Mouse (Mus musculus) limb, embryonic 13.5 days (tissue): ENCODE results near the gene Atxn7. TPM values are rescaled to one million over a fixed set of nuclear protein-coding genes. Genes with fewer than 3 reads are reported as not detected.

Experiments
- ATAC-seq: fragments of 200-750 bp; cut with Nextera tagmentation; 2 replicates; pipeline ENCODE4 v1.8.0; 2017; ENCODE audit warnings: low read depth, moderate number of reproducible peaks, moderate TSS enrichment; ENCODE audit not compliant: low FRiP score
- H3K27ac ChIP-seq: fragments of 300-500 bp; sonication (generic); 2 replicates; pipeline ENCODE4 v1.5.1; 2015; ENCODE audit warnings: inconsistent platforms, mild to moderate bottlenecking, moderate library complexity
- H3K27me3 ChIP-seq: fragments of 300-500 bp; sonication (generic); 2 replicates; pipeline ENCODE4 v1.6.1; 2015; ENCODE audit warnings: mild to moderate bottlenecking, inconsistent platforms
- H3K36me3 ChIP-seq: fragments of 300-500 bp; sonication (generic); 2 replicates; pipeline ENCODE4 v1.6.1; 2015; ENCODE audit warnings: inconsistent platforms, mild to moderate bottlenecking, moderate library complexity
- H3K4me1 ChIP-seq: fragments of 300-500 bp; sonication (generic); 2 replicates; pipeline ENCODE4 v1.6.1; 2015; ENCODE audit warnings: inconsistent platforms
- H3K4me2 ChIP-seq: fragments of 300-500 bp; sonication (generic); replicated peaks from 2 replicates; pipeline ENCODE4 v1.6.1; 2015; ENCODE audit warnings: inconsistent platforms, mild to moderate bottlenecking, moderate library complexity
- H3K4me3 ChIP-seq: fragments of 300-500 bp; sonication (generic); 2 replicates; pipeline ENCODE4 v1.5.1; 2015; ENCODE audit warnings: moderate library complexity, mild to moderate bottlenecking, inconsistent platforms
- H3K9ac ChIP-seq: fragments of 300-500 bp; sonication (generic); 2 replicates; pipeline ENCODE4 v1.6.1; 2015; ENCODE audit warnings: mild to moderate bottlenecking, inconsistent platforms
- H3K9me3 ChIP-seq: fragments of 300-500 bp; sonication (generic); 2 replicates; pipeline ENCODE4 v1.6.1; 2016; ENCODE audit warnings: inconsistent platforms
- WGBS: fragments of 180-500 bp; shearing (Covaris S2); methylation state at CpG from one replicate; pipeline ENCODE4 v1.1.7; 2015; 5-methylcytosine and 5-hydroxymethylcytosine counted together
- polyA plus RNA-seq: library from polyadenylated mRNA; unstranded; fragments of >200 nt; fragmentation: Nextera tagmentation; extraction: Ambion mirVana; gene quantifications from 2 replicates; pipeline ENCODE4 v1.2.1, GENCODE M21; 2015

Atxn7 gene
- polyA plus RNA-seq, 1 experiment from 2014 or later = 4.4 TPM

GRCm38 (mm10) chr14:14070541-14071315, 109.5 kb downstream of the Atxn7 start:
- no peak overlapping the region for H3K4me3 ChIP-seq
- 44% methylated on average over 6 of the region's 6 CpGs for WGBS
- H3K27ac ChIP-seq = no peak overlapping the region
- H3K36me3 ChIP-seq = no peaks in the 10 kb centered on the region
- no peak overlapping the region for H3K9ac ChIP-seq
- no peak for ATAC-seq
- no peak overlapping the region for H3K4me2 ChIP-seq
- H3K4me1 ChIP-seq = peaks cover 17% of the 10 kb centered on the region
- H3K27me3 ChIP-seq = no peaks in the 10 kb centered on the region
- H3K9me3 ChIP-seq = no peaks in the 10 kb centered on the region

GRCm38 (mm10) chr14:14071456-14071855, 110.2 kb downstream of the Atxn7 start:
- H3K27ac ChIP-seq = no peak overlapping the region
- H3K4me3 ChIP-seq = no peak overlapping the region
- H3K36me3 ChIP-seq = 0 out of 2 replicates have a peak, but pooled peaks cover under 1% of the 10 kb centered on the region
- no peaks in the 10 kb centered on the region for H3K9me3 ChIP-seq
- WGBS = 62% methylated on average over 4 of the region's 4 CpGs
- no peak overlapping the region for H3K4me2 ChIP-seq
- H3K9ac ChIP-seq = no peak overlapping the region
- peaks cover 16% of the 10 kb centered on the region for H3K4me1 ChIP-seq
- H3K27me3 ChIP-seq = no peaks in the 10 kb centered on the region
- no peak for ATAC-seq

- H3K27ac ChIP-seq = no peak overlapping the region
These were observed 119.5 kb downstream of the Atxn7 start for GRCm38 (mm10) chr14:14080604-14081194.

GRCm38 (mm10) chr14:14083811-14084210, 122.6 kb downstream of the Atxn7 start:
- peaks cover 15% of the 10 kb centered on the region for H3K36me3 ChIP-seq
- H3K4me3 ChIP-seq = no peak overlapping the region
- no peaks in the 10 kb centered on the region for H3K4me1 ChIP-seq
- H3K4me2 ChIP-seq = no peak overlapping the region
- H3K9ac ChIP-seq = no peak overlapping the region
- WGBS = 86% methylated on average over 8 of the region's 8 CpGs
- H3K27ac ChIP-seq = no peak overlapping the region
- H3K27me3 ChIP-seq = no peaks in the 10 kb centered on the region
- ATAC-seq = no peak
- no peaks in the 10 kb centered on the region for H3K9me3 ChIP-seq

More at GRCm38 (mm10) chr14:14080604-14081194, 119.5 kb downstream of the Atxn7 start:
- H3K27me3 ChIP-seq = no peaks in the 10 kb centered on the region
- no peak overlapping the region for H3K9ac ChIP-seq
- ATAC-seq = no peak
- H3K9me3 ChIP-seq = no peaks in the 10 kb centered on the region
- WGBS = 95% methylated on average over 6 of the region's 6 CpGs
- H3K4me3 ChIP-seq = no peak overlapping the region
- no peak overlapping the region for H3K4me2 ChIP-seq
- no peaks in the 10 kb centered on the region for H3K4me1 ChIP-seq
- peaks cover 15% of the 10 kb centered on the region; the same call in 1 of the 2 replicates for H3K36me3 ChIP-seq

GRCm38 (mm10) chr14:14086711-14087263, 125.5 kb downstream of the Atxn7 start:
- H3K4me3 ChIP-seq = no peak overlapping the region
- H3K27ac ChIP-seq = no peak overlapping the region
- no peaks in the 10 kb centered on the region for H3K27me3 ChIP-seq
- no peaks in the 10 kb centered on the region for H3K4me1 ChIP-seq
- H3K9ac ChIP-seq = no peak overlapping the region
- no peak overlapping the region for H3K4me2 ChIP-seq
- H3K9me3 ChIP-seq = no peaks in the 10 kb centered on the region
- H3K36me3 ChIP-seq = peaks cover 42% of the 10 kb centered on the region
- WGBS = 87% methylated on average over 4 of the region's 4 CpGs
- ATAC-seq = no peak

- WGBS = 80% methylated on average over 6 of the region's 6 CpGs
- no peak overlapping the region for H3K9ac ChIP-seq
- H3K4me3 ChIP-seq = no peak overlapping the region
- H3K4me1 ChIP-seq = no peaks in the 10 kb centered on the region
- H3K4me2 ChIP-seq = no peak overlapping the region
- peaks cover 47% of the 10 kb centered on the region for H3K36me3 ChIP-seq
- H3K27me3 ChIP-seq = no peaks in the 10 kb centered on the region
- H3K27ac ChIP-seq = no peak overlapping the region
- no peak for ATAC-seq
- no peaks in the 10 kb centered on the region for H3K9me3 ChIP-seq
These were observed 126.1 kb downstream of the Atxn7 start for GRCm38 (mm10) chr14:14087348-14087747.

- peaks cover 56% of the 10 kb centered on the region for H3K36me3 ChIP-seq
- H3K4me1 ChIP-seq = no peaks in the 10 kb centered on the region
- H3K27ac ChIP-seq = no peak overlapping the region
- H3K9ac ChIP-seq = no peak overlapping the region
- H3K9me3 ChIP-seq = no peaks in the 10 kb centered on the region
- no peaks in the 10 kb centered on the region for H3K27me3 ChIP-seq
- 82% methylated on average over 9 of the region's 9 CpGs for WGBS
- no peak for ATAC-seq
- H3K4me2 ChIP-seq = no peak overlapping the region
- H3K4me3 ChIP-seq = no peak overlapping the region
These were observed 127.0 kb downstream of the Atxn7 start for GRCm38 (mm10) chr14:14088016-14088791.

- H3K9ac ChIP-seq = no peak overlapping the region
- no peak for ATAC-seq
- WGBS = 88% methylated on average over 6 of the region's 6 CpGs
- no peaks in the 10 kb centered on the region for H3K9me3 ChIP-seq
- no peaks in the 10 kb centered on the region for H3K4me1 ChIP-seq
- no peak overlapping the region for H3K27ac ChIP-seq
- H3K4me2 ChIP-seq = no peak overlapping the region
- H3K4me3 ChIP-seq = no peak overlapping the region
- peaks cover 66% of the 10 kb centered on the region for H3K36me3 ChIP-seq
- H3K27me3 ChIP-seq = no peaks in the 10 kb centered on the region
These were observed 129.3 kb downstream of the Atxn7 start for GRCm38 (mm10) chr14:14090571-14090970.

- peak; percentile 77; the same call in 1 of the 2 replicates for ATAC-seq
- Histone ChIP-seq H3K4me3 (no peak overlapping the region), H3K27ac (no peak overlapping the region), H3K27me3 (no peaks in the 10 kb centered on the region), H3K9ac (no peak overlapping the region), H3K36me3 (peaks cover 70% of the 10 kb centered on the region), H3K4me1 (no peaks in the 10 kb centered on the region), H3K9me3 (no peaks in the 10 kb centered on the region), H3K4me2 (no peak overlapping the region)
- 28% methylated on average over 10 of the region's 10 CpGs for WGBS
These were observed 137.2 kb downstream of the Atxn7 start for GRCm38 (mm10) chr14:14098330-14098980.

GRCm38 (mm10) chr14:14100773-14101280, 139.6 kb downstream of the Atxn7 start:
- Histone ChIP-seq H3K36me3 (peaks cover 63% of the 10 kb centered on the region), H3K4me3 (no peak overlapping the region), H3K4me2 (no peak overlapping the region), H3K9ac (no peak overlapping the region), H3K27ac (no peak overlapping the region), H3K9me3 (no peaks in the 10 kb centered on the region), H3K4me1 (no peaks in the 10 kb centered on the region), H3K27me3 (no peaks in the 10 kb centered on the region)
- no peak for ATAC-seq
- WGBS = 91% methylated on average over 8 of the region's 8 CpGs

- Histone ChIP-seq H3K36me3 (peaks cover 59% of the 10 kb centered on the region), H3K27ac (no peak overlapping the region), H3K4me2 (no peak overlapping the region), H3K4me1 (no peaks in the 10 kb centered on the region), H3K27me3 (no peaks in the 10 kb centered on the region), H3K4me3 (no peak overlapping the region), H3K9me3 (no peaks in the 10 kb centered on the region), H3K9ac (no peak overlapping the region)
- 94% methylated on average over 9 of the region's 9 CpGs for WGBS
- ATAC-seq = no peak
These were observed 140.1 kb downstream of the Atxn7 start for GRCm38 (mm10) chr14:14101296-14101695.
